Mouse (Mus musculus) macrophage (primary cell): ENCODE data around the gene Ccr7. TPM values are rescaled to one million over a fixed set of nuclear protein-coding genes. Genes with fewer than 3 reads are reported as not detected.

ENCODE experiments used
- H3K27ac ChIP-seq: fragments of 350-480 bp; formaldehyde crosslinking; 2 replicates; pipeline ENCODE4 v1.9.0; 2021
- H3K36me3 ChIP-seq: fragments of 350-480 bp; formaldehyde crosslinking; 2 replicates; pipeline ENCODE4 v1.9.0; 2021; ENCODE audit errors: inconsistent target
- H3K4me3 ChIP-seq: fragments of 350-480 bp; formaldehyde crosslinking; 2 replicates; pipeline ENCODE4 v1.9.0; 2021; ENCODE audit errors: inconsistent target
- H3K79me2 ChIP-seq: fragments of 350-480 bp; formaldehyde crosslinking; 2 replicates; pipeline ENCODE4 v1.9.0; 2021; ENCODE audit errors: inconsistent target
- WGBS: methylation state at CpG from one replicate; pipeline ENCODE4 v1.1.7; 2026; ENCODE audit warnings: inconsistent platforms; ENCODE audit not compliant: missing documents; 5-methylcytosine and 5-hydroxymethylcytosine counted together
- polyA plus RNA-seq: library from polyadenylated mRNA; stranded (reverse); fragments of 250-400 nt; gene quantifications from 3 replicates; pipeline ENCODE4 v1.2.4, GENCODE M21; 2018; ENCODE audit warnings: inconsistent platforms

Ccr7 gene
- polyA plus RNA-seq, 1 experiment from 2014 or later, result 2.3 TPM

GRCm38 (mm10) chr11:99148896-99149703, 5.8 kb downstream of the Ccr7 start:
- Histone ChIP-seq H3K27ac (no peak overlapping the region), H3K4me3 (no peak overlapping the region), H3K36me3 (no peaks in the 10 kb centered on the region), H3K79me2 (no peaks in the 10 kb centered on the region)
- 52% methylated on average over 16 of the region's 16 CpGs for WGBS

- no peaks in the 10 kb centered on the region for H3K79me2 ChIP-seq
- H3K36me3 ChIP-seq, result no peaks in the 10 kb centered on the region
- H3K4me3 ChIP-seq, result no peak overlapping the region
- WGBS, result 41% methylated on average over 8 of the region's 8 CpGs
- H3K27ac ChIP-seq, result no peak overlapping the region
Measured at GRCm38 (mm10) chr11:99148400-99148799, 6.5 kb downstream of the Ccr7 start.

DNA sequence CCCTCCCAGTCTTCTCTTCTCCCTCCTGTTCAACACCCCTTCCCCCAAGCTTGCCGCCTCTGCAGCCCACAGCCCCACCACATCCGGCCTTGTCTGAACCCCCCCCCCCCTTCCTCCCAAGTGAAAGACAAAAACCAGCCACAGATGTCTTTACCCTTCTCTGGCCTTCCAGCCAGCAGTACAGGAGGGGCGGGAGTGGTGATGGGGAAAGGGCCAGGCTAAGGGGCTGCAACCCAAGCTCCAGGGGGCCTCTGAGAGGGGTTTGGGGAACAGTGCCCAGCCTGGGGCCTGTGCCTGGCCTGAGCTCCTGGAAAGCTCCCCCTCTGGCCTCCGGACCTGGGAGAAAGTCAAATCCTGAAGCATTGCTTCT, 7.0 kb downstream of the Ccr7 start:
- no peaks in the 10 kb centered on the region for H3K79me2 ChIP-seq
- H3K27ac ChIP-seq, result no peak overlapping the region
- WGBS, result 35% methylated on average over 4 of the region's 4 CpGs
- H3K4me3 ChIP-seq, result no peak overlapping the region
- H3K36me3 ChIP-seq, result no peaks in the 10 kb centered on the region

GRCm38 (mm10) chr11:99147041-99147919, 7.6 kb downstream of the Ccr7 start:
- 43% methylated on average over 17 of the region's 17 CpGs for WGBS
- H3K79me2 ChIP-seq, result no peaks in the 10 kb centered on the region
- no peaks in the 10 kb centered on the region for H3K36me3 ChIP-seq
- H3K4me3 ChIP-seq, result no peak overlapping the region
- H3K27ac ChIP-seq, result no peak overlapping the region

GRCm38 (mm10) chr11:99146558-99146957, 8.3 kb downstream of the Ccr7 start:
- H3K79me2 ChIP-seq, result no peaks in the 10 kb centered on the region
- WGBS, result 82% methylated on average over 6 of the region's 6 CpGs

GRCm38 (mm10) chr11:99145765-99146164, 9.1 kb downstream of the Ccr7 start:
- no peak overlapping the region for H3K4me3 ChIP-seq
- no peak overlapping the region for H3K27ac ChIP-seq
- H3K79me2 ChIP-seq, result no peaks in the 10 kb centered on the region
- 92% methylated on average over 16 of the region's 16 CpGs for WGBS
- no peaks in the 10 kb centered on the region for H3K36me3 ChIP-seq

More at GRCm38 (mm10) chr11:99146558-99146957, 8.3 kb downstream of the Ccr7 start:
- H3K36me3 ChIP-seq, result no peaks in the 10 kb centered on the region
- H3K27ac ChIP-seq, result no peak overlapping the region
- no peak overlapping the region for H3K4me3 ChIP-seq

DNA sequence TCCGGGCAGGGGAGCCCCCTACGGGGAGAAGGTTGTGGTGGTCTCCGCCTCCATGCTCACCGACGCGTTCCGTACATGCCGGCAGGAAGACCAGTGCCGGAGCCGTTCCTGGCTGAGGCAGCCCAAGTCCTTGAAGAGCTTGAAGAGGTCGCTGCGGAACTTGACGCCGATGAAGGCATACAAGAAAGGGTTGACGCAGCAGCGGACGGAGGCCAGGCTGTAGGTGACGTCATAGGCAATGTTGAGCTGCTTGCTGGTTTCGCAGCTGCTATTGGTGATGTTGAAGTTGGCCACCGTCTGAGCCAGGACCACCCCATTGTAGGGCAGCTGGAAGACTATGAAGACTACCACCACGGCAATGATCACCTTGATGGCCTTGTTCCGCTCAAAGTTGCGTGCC, 9.9 kb downstream of the Ccr7 start:
- H3K27ac ChIP-seq, result no peak overlapping the region
- no peaks in the 10 kb centered on the region for H3K36me3 ChIP-seq
- no peak overlapping the region for H3K4me3 ChIP-seq
- H3K79me2 ChIP-seq, result no peaks in the 10 kb centered on the region
- WGBS, result 91% methylated on average over 23 of the region's 23 CpGs

GRCm38 (mm10) chr11:99144456-99144855, 10.4 kb downstream of the Ccr7 start:
- H3K27ac ChIP-seq, result no peak overlapping the region
- WGBS, result 26% methylated on average over 5 of the region's 5 CpGs
- no peak overlapping the region for H3K4me3 ChIP-seq
- H3K79me2 ChIP-seq, result no peaks in the 10 kb centered on the region
- H3K36me3 ChIP-seq, result no peaks in the 10 kb centered on the region

GRCm38 (mm10) chr11:99143123-99144082, 11.5 kb downstream of the Ccr7 start:
- Histone ChIP-seq H3K27ac (no peak overlapping the region), H3K36me3 (no peaks in the 10 kb centered on the region), H3K79me2 (no peaks in the 10 kb centered on the region), H3K4me3 (no peak overlapping the region)
- WGBS, result 62% methylated on average over 16 of the region's 16 CpGs

- Histone ChIP-seq H3K4me3 (no peak overlapping the region), H3K27ac (no peak overlapping the region), H3K79me2 (no peaks in the 10 kb centered on the region), H3K36me3 (no peaks in the 10 kb centered on the region)
- 26% methylated on average over 18 of the region's 18 CpGs for WGBS
Measured at GRCm38 (mm10) chr11:99142493-99143095, 12.3 kb downstream of the Ccr7 start.

- Histone ChIP-seq H3K36me3 (no peaks in the 10 kb centered on the region), H3K79me2 (no peaks in the 10 kb centered on the region), H3K4me3 (no peak overlapping the region), H3K27ac (no peak overlapping the region)
- WGBS, result 76% methylated on average over 5 of the region's 6 CpGs
Measured at GRCm38 (mm10) chr11:99142046-99142445, 12.8 kb downstream of the Ccr7 start.

DNA sequence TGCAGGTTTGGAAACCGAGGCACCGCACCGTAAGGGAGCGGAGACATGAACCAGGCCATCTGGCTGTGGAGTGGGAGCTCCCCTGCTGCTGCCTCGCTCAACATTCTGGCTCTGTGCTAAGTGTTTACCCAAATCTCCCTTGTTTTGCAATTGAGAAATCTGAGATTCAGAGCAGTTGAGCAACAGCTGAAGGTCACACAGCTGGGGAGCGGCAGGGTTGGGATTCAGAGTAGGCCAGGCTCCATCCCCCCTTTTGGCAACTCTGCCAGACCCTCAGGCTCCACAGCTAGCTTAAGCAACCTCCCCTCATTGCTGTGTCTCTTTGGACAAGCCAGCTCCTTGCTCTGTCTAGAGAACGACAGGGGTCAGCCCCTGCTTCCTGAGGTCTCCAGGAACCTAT, 13.3 kb downstream of the Ccr7 start:
- 59% methylated on average over 7 of the region's 7 CpGs for WGBS
- no peak overlapping the region for H3K27ac ChIP-seq
- H3K4me3 ChIP-seq, result no peak overlapping the region
- no peaks in the 10 kb centered on the region for H3K79me2 ChIP-seq
- H3K36me3 ChIP-seq, result no peaks in the 10 kb centered on the region

DNA sequence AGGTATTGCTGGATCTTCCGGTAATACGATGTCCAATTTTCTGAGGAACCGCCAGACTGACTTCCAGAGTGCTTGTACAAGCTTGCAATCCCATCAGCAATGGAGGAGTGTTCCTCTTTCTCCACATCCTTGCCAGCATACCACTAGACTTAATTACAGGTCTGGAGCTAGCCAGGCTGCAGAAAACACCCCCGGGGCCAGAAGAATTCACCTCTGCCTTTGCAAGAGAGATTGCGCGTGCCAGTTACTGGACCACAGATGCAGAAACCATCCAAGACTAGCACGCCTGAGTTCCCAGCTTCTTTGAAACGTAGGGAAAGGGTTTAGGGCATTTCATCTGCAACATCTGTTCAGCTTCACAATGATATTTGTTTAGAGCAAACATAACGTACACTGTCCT, 15.9 kb downstream of the Ccr7 start:
- Histone ChIP-seq H3K79me2 (no peaks in the 10 kb centered on the region), H3K4me3 (no peak overlapping the region), H3K27ac (no peak overlapping the region), H3K36me3 (no peaks in the 10 kb centered on the region)
- WGBS, result 88% methylated on average over 9 of the region's 9 CpGs

- H3K27ac ChIP-seq, result no peak overlapping the region
- H3K4me3 ChIP-seq, result no peak overlapping the region
- H3K79me2 ChIP-seq, result no peaks in the 10 kb centered on the region
- WGBS, result 69% methylated on average over 4 of the region's 4 CpGs
- no peaks in the 10 kb centered on the region for H3K36me3 ChIP-seq
Measured at GRCm38 (mm10) chr11:99137385-99137784, 17.5 kb downstream of the Ccr7 start.
